Mouse (Mus musculus): ENCODE measurements around the gene Tmem260. TPM values are rescaled to one million over a fixed set of nuclear protein-coding genes. Genes with fewer than 3 reads are reported as not detected.

The Tmem260 gene
- total RNA-seq (2015; ENCODE audit: low replicate concordance), result 4.6 and 7.7 TPM in 2 replicates
- total RNA-seq (2017; ENCODE audit: low replicate concordance), result 7.9 and 8.9 TPM in 2 replicates

DNA sequence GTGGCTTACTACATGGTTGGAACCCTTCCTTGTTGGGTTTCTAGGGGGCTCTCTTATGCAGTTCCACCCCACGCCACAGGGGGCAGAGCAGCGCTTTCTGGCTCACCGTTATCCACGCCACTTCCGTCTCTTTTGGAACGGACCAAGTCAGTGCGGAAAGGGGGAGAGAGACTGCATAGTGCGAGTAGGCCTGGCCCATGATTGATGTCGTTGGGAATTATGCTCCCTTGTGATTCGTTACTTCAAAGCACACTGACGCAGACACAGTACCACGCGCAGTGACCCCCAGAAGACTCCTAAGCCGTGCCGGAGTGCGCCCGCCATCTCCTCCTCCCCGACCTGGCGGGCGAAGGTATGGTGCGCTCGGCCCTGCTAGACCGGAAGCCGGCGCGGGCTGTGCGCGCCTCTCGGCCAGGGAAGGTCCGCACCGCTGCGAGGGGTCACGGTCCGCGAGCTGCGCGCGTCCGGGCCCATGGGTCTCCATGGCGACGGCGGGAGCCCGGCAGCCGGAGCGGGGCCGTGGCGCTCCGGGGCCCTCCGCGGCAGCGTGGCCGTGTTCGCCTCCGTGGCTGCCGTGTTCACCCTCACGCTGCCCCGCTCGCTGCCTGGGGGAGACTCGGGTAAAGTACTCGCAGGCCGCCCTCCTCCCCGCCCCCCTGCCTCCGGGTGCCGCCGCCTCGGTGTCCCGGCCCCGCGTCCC is at the start of gene Tmem260:
Gene Tmem260 (plus strand): TSS at position 141 of the 700 bp plus-strand sequence.
- ATAC-seq (replicated peaks; ENCODE audit: low FRiP score, poor library complexity, severe bottlenecking), result peak; percentile 94

- ATAC-seq (replicated peaks; ENCODE audit: low FRiP score, poor library complexity, severe bottlenecking), result no peak
Observed at GRCm38 (mm10) chr14:48406086-48406485, 39.8 kb upstream of the Tmem260 start.

DNA sequence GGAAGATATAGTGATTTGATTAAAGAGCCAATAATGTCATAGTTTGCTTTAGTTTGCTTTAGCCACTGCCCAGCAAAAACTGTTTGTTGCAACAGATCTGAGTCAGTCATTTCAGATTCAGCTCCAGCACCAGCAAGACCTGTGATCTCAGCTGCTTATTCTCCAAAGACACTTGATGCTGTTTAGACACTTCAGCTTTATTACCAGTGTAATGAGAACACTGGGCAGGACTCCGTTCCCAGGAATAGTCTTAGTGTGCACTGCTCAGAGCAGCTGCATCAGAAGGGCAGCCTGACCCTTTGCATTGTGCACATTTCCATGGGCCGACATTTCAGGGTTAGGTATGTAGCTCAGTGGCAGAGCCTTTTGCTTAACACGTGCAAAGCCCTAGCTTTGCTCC is 28.9 kb upstream of the Tmem260 start:
- no peak for ATAC-seq (replicated peaks; ENCODE audit: low FRiP score, poor library complexity, severe bottlenecking)

DNA sequence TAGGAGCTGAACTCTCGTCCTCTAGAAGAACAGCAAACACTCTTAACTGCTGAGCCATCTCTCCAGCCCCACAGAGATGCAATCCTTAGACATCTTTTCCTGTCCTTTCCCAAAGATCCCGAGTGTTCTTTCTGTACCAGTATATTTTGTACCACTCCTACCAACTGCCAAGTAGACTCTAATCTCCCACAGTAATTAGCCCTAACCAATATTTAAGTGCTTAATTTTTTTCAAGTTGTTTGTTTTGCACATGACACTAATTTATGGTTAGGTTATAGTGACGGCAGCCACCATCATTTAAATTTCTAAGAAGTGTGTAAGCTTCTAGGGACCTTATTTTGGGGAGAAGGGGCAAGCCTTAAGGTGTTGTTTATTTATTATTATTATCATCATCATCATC is 27.7 kb upstream of the Tmem260 start:
- ATAC-seq (replicated peaks; ENCODE audit: low FRiP score, poor library complexity, severe bottlenecking), result no peak

GRCm38 (mm10) chr14:48418672-48419071 is 27.3 kb upstream of the Tmem260 start:
- ATAC-seq (replicated peaks; ENCODE audit: low FRiP score, poor library complexity, severe bottlenecking), result no peak

DNA sequence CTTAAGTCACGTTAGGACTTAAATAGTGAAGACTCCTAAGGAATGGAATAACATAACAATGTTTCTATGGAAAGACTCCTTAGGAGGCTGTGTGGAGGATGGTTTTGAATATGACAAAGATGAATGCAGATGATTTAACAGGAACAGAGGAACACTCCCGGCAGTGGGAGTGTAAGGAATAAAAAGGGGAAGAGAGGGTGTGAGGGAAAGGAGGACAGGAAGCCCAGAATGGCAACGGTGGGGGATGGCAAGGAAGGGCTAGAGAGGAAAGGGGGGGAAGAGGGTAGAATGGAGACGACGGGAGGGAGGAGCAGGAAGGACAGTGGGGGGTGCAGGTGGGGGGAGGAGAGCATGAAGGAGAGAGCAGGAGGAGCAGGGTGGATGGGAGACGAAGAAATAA is 24.4 kb upstream of the Tmem260 start:
- no peak for ATAC-seq (replicated peaks; ENCODE audit: low FRiP score, poor library complexity, severe bottlenecking)

DNA sequence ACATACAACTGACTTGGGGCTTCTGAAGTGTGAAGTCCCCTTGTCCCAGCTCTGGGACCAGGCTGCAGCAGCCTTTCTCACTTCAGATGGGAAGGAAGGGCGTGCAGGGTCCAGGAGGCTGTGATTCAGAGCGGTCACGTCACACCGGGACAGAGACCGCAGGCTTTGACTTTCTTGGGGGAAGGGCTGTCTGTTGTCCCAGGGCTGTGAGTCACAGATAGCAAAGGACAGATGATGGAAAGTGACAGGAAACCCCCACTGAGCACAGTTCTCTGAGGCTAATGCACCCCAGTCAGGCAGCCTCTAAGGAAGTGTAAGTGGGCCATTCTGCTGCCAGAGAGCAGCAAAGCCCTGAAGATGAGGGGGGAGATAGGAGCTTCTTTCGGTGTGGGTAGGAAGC is 23.9 kb upstream of the Tmem260 start:
- no peak for ATAC-seq (replicated peaks; ENCODE audit: low FRiP score, poor library complexity, severe bottlenecking)

- no peak for ATAC-seq (replicated peaks; ENCODE audit: low FRiP score, poor library complexity, severe bottlenecking)
Observed at GRCm38 (mm10) chr14:48422436-48422835, 23.5 kb upstream of the Tmem260 start.

- no peak for ATAC-seq (replicated peaks; ENCODE audit: low FRiP score, poor library complexity, severe bottlenecking)
Observed at GRCm38 (mm10) chr14:48422901-48423300, 23.0 kb upstream of the Tmem260 start.

GRCm38 (mm10) chr14:48431978-48432377 is 13.9 kb upstream of the Tmem260 start:
- ATAC-seq (replicated peaks; ENCODE audit: low FRiP score, poor library complexity, severe bottlenecking), result no peak

- ATAC-seq (replicated peaks; ENCODE audit: low FRiP score, poor library complexity, severe bottlenecking), result peak; percentile 63
Observed at GRCm38 (mm10) chr14:48443796-48444195, 2.1 kb upstream of the Tmem260 start.

DNA sequence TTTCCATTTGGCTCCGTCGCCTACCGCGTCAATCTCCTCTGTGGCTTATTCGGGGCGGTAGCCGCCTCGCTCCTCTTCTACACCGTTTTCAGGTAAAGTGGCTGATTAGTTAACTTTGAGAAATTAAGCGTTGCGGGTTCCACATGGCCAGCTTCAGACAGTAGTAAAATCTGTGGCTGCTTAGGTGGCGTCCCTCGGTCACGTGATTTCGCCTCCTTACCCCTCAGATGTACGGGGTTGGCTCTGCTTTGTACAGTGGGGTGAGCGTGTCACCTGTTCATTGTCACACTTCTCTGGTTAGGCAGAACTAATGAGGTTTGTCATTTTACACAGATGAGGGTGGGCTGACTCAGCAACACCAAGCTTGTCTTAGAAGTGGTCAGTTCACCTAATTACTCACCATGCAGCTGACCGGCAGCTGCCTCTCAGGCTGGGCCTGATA is 6.1 kb downstream of the Tmem260 start:
- ATAC-seq (replicated peaks; ENCODE audit: low FRiP score, poor library complexity, severe bottlenecking), result no peak

DNA sequence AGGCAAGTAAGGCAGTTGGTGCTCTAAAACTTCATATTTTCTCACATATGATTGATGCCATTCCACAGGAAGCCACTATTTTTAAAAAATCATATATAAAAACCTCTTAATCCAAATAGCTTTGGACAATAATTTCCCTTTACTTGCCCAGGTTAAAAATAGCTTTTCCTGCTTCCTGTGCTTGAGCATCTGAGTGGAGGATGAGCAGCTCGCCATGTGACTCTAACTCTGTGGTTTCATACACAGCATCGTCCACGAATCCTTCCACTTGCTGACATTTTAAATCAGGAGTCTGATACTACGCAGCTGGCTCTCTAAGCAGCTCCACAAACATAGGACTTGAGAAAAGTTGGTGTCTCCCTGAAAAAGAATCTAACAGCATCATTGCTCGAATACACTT is 7.5 kb downstream of the Tmem260 start:
- no peak for ATAC-seq (replicated peaks; ENCODE audit: low FRiP score, poor library complexity, severe bottlenecking)

GRCm38 (mm10) chr14:48456305-48457092 is 10.6 kb downstream of the Tmem260 start:
- ATAC-seq (replicated peaks; ENCODE audit: low FRiP score, poor library complexity, severe bottlenecking), result no peak

DNA sequence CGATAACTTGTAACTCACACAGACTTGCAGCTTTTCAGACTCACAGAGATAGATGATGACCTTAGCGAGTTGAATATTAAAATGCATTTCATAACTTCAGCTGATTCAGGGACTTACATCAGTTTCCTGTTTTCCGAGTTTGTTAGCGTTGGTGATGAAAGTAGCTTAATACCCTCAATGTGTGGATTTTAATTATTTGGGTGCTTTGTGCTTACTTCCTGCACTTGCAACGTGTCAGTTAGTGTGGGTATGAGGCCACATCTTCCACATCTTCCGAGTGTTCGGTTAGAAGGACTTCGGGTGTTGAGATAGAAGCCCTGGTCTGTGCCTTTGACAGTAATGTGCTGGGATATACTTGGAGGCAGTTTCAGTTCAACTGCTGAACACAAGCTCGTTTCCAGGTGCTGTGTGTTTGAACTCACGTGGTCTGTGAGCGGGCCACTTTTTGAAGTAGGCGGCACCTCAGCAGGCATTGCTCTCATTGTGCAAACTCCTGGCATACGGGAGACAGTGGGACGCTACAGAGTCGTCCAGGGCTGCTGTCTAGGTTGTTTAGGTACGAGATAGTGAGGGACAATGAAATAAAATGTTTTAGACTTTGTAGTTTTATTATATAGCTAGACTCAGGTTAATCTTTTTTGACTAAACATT is 11.5 kb downstream of the Tmem260 start:
- ATAC-seq (replicated peaks; ENCODE audit: low FRiP score, poor library complexity, severe bottlenecking), result no peak

GRCm38 (mm10) chr14:48458901-48459300 is 13.0 kb downstream of the Tmem260 start:
- ATAC-seq (replicated peaks; ENCODE audit: low FRiP score, poor library complexity, severe bottlenecking), result no peak

DNA sequence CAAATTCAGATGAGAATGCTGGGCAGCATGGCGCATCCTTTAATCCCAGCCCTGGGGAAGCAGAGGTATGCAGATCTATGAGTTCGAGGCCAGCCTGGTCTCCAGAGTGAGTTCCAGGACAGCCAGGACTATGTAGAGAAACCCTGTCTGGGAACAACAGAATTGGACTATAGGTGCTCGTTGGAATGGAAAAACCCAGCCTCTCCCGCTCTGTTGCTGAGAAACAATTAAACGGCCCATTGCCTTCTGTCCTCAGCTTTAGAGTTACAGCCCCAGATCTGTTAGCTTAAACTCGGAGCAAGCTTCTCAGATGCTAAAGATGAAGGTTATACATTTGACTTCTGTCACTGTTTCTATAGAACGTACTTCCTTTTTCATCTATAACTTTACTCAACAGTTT is 22.4 kb downstream of the Tmem260 start:
- ATAC-seq (replicated peaks; ENCODE audit: low FRiP score, poor library complexity, severe bottlenecking), result no peak

GRCm38 (mm10) chr14:48470742-48471487 is 25.0 kb downstream of the Tmem260 start:
- no peak for ATAC-seq (replicated peaks; ENCODE audit: low FRiP score, poor library complexity, severe bottlenecking)

GRCm38 (mm10) chr14:48472179-48472578 is 26.3 kb downstream of the Tmem260 start:
- no peak for ATAC-seq (replicated peaks; ENCODE audit: low FRiP score, poor library complexity, severe bottlenecking)

GRCm38 (mm10) chr14:48475370-48475769 is 29.4 kb downstream of the Tmem260 start:
- ATAC-seq (replicated peaks; ENCODE audit: low FRiP score, poor library complexity, severe bottlenecking), result no peak
